9 mouse cellular contexts compared by ENCODE assay signal in the genomic region with DNA sequence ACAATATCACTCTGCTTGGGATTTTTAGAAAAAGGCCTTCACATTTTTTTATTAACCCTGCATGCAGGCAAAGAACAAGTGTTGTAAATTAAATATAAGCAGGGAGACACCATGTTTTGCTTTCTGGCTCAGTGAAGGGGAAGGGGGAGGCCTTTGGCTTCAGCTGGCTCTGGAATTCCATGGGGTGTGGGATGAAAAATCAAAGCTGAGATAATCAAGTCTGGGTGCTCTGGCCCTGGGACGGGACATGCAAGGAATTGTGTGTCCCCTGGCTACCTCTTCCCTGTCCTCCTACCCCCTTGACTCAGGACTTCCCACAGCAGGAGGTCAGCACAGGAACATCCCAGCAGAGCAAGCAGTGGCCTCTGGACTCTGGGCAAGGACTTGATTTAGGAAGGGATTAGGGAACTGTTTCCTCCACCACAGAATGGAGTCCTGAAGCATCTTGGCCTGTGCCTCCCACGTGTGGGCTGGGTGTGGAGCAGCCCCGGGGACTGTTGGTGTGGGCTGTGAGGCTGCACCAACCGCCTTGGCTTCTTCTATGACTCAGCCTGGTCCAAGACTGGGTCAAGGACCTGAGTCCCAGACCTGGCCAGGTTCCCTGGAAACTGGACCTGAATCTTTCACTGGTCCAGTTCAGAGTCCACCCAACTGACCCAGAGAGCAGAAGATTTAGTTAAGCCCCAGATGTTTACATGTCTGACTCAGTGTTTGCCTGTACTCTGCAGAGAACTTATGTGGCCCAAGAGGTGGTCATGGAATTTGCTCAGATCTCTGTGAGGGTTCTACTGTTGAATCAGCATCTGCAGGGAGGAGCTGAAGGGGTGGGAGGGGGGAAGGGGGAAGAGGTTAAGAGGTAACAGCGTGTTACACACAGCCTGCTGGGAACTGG.
DNase-seq lines count a peak whose midpoint lies in the region; ATAC-seq lines count a peak whose summit lies in the region.
"Had no signal": no experiment of that assay in that cellular context is flagged by ENCODE, and none has a peak within 500 bp of the region (broad histone marks: within the 10 kb centered on the region; RNA-seq: fewer than 3 reads in every experiment).

No protein-coding gene starts in this region.

- no peak overlapping the region for H3K4me3 ChIP-seq in neural tube, embryonic 13.5 days

- H3K4me2 ChIP-seq in neural tube, embryonic 13.5 days = no peak overlapping the region

- WGBS in neural tube, embryonic 13.5 days = 68% methylated on average over 5 of the region's 5 CpGs

- peaks cover 7% of the 10 kb centered on the region; the same call in 1 of the 2 replicates for H3K4me1 ChIP-seq in neural tube, embryonic 13.5 days (replicated peaks)

- ATAC-seq in neural tube, embryonic 13.5 days (ENCODE audit: low read depth) = no peak
- ATAC-seq: forebrain, postnatal 0 days had no signal

- H3K9ac ChIP-seq in neural tube, embryonic 13.5 days = no peak overlapping the region
- H3K9ac ChIP-seq: forebrain, postnatal 0 days had no signal

- DNase-seq in neural tube, embryonic 10.5 days (ENCODE audit: extremely low spot score, low spot score) = no peak
- peak; percentile 67 for DNase-seq in gonadal fat pad, adult 2 months (ENCODE audit: low read depth)
- DNase-seq in lung, adult 18-20 months = peak; percentile 71 to 77
- DNase-seq in urinary bladder, postnatal 36 days (ENCODE audit: low spot score in 2 of 2) = peak; percentile 76 to 78
- no peak for DNase-seq in B cell, adult 2 months
- no peak for DNase-seq in right cerebral cortex, postnatal 4 days
- DNase-seq in cerebellum, adult 8-10 months = no peak
- DNase-seq: forebrain, postnatal 0 days had no signal

- H3K36me3 ChIP-seq in neural tube, embryonic 13.5 days = no peaks in the 10 kb centered on the region

- H3K9me3 ChIP-seq in neural tube, embryonic 13.5 days = peaks cover 3% of the 10 kb centered on the region; the same call in 1 of the 2 replicates

- H3K27ac ChIP-seq in neural tube, embryonic 13.5 days (replicated peaks) = peak overlapping the region; percentile 65

- no peaks in the 10 kb centered on the region for H3K27me3 ChIP-seq in neural tube, embryonic 13.5 days

Comparison
In these comparisons a context has a peak if more than half of its experiments do, and no peak if none do; other contexts are left out.
1. DNase-seq: peak in gonadal fat pad, adult 2 months (single experiment), lung, adult 18-20 months (2 of 2) and urinary bladder, postnatal 36 days (2 of 2); none in neural tube, embryonic 10.5 days (single experiment), B cell, adult 2 months (0 of 2), right cerebral cortex, postnatal 4 days (single experiment) and cerebellum, adult 8-10 months (single experiment).